Comparison of ENCODE assay signal across 8 mouse cellular contexts in the genomic region with DNA sequence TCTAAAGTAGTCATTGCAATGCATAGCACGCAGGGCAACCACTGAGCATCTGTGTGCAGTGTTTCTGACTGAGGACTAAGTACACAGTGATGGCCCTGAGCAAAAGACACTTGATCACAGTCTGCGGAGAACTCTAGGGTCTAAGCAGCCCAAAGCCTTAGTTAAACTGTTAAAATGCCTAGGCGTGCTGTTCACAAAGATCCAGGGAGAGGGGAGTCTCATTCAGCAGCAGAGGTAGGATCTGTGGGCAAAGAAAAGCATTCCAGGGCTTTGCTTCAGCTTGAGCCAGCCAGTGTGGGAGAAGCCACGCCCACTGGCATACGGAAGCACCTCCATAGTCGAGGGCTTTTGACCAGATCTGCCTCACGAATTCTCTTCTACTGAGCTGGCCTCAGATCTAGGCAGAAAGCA. TPM values are rescaled to one million over a fixed set of nuclear protein-coding genes. Genes with fewer than 3 reads are reported as not detected.
DNase-seq lines count a peak whose midpoint lies in the region; ATAC-seq and TF ChIP-seq lines count a peak whose summit lies in the region.

No protein-coding gene starts in this region.

- H3K4me2 ChIP-seq in hindbrain, postnatal 0 days (ENCODE audit: low read depth, low read length) = peak overlapping the region; percentile 39
- H3K4me2 ChIP-seq in liver, embryonic 12.5 days = peak overlapping the region; percentile 42
- H3K4me2 ChIP-seq in neural tube, embryonic 12.5 days (replicated peaks) = peak overlapping the region; percentile 51

- H3K4me3 ChIP-seq in hindbrain, postnatal 0 days (ENCODE audit: low read length) = no peak overlapping the region
- no peak overlapping the region for H3K4me3 ChIP-seq in liver, embryonic 12.5 days
- H3K4me3 ChIP-seq in neural tube, embryonic 12.5 days = peak overlapping the region; percentile 7; the same call in 1 of the 2 replicates

- peak; percentile 86 for ATAC-seq in hindbrain, postnatal 0 days
- no peak for ATAC-seq in liver, embryonic 12.5 days
- peak; percentile 85 for ATAC-seq in neural tube, embryonic 12.5 days (ENCODE audit: low FRiP score, low read depth)

- no peak overlapping the region for H3K27ac ChIP-seq in hindbrain, postnatal 0 days
- H3K27ac ChIP-seq in liver, embryonic 12.5 days = no peak overlapping the region
- H3K27ac ChIP-seq in neural tube, embryonic 12.5 days = no peak overlapping the region

- no peak for TF ChIP-seq CTCF in hindbrain, postnatal 0 days (IDR thresholded peaks at IDR 0.05; ENCODE audit: low read depth)

- WGBS in hindbrain, postnatal 0 days = 14% methylated on average over 7 of the region's 7 CpGs
- WGBS in liver, embryonic 12.5 days (ENCODE audit: insufficient replicate concordance) = 31% methylated on average over 7 of the region's 7 CpGs
- WGBS in neural tube, embryonic 12.5 days = 19% methylated on average over 7 of the region's 7 CpGs

- no peak overlapping the region for H3K9ac ChIP-seq in hindbrain, postnatal 0 days (replicated peaks; ENCODE audit: low read length)
- H3K9ac ChIP-seq in liver, embryonic 12.5 days = no peak overlapping the region
- no peak overlapping the region for H3K9ac ChIP-seq in neural tube, embryonic 12.5 days

- H3K9me3 ChIP-seq in hindbrain, postnatal 0 days (ENCODE audit: low read length) = no peaks in the 10 kb centered on the region
- H3K9me3 ChIP-seq in liver, embryonic 12.5 days (replicated peaks) = no peaks in the 10 kb centered on the region
- no peaks in the 10 kb centered on the region for H3K9me3 ChIP-seq in neural tube, embryonic 12.5 days

- H3K27me3 ChIP-seq in hindbrain, postnatal 0 days (ENCODE audit: insufficient read depth, low read length) = no peaks in the 10 kb centered on the region
- H3K27me3 ChIP-seq in liver, embryonic 12.5 days (replicated peaks) = no peaks in the 10 kb centered on the region; the same call in 1 of the 2 replicates
- no peaks in the 10 kb centered on the region for H3K27me3 ChIP-seq in neural tube, embryonic 12.5 days (replicated peaks)

- peak; percentile 21 for DNase-seq in adrenal gland, postnatal 14 days
- DNase-seq in adrenal gland, adult 8-10 months = no peak
- DNase-seq in embryo, embryonic 11 days = peak; percentile 58
- DNase-seq in hindbrain, postnatal 0 days (ENCODE audit: low spot score) = peak; percentile 50
- DNase-seq in MN1 (ENCODE audit: low spot score) = no peak
- no peak for DNase-seq in spleen, postnatal 14 days (ENCODE audit: low spot score in 2 of 2)

- H3K4me1 ChIP-seq in hindbrain, postnatal 0 days (ENCODE audit: insufficient read depth, low read length) = no peaks in the 10 kb centered on the region
- 0 out of 2 replicates have a peak, but pooled peaks cover 2% of the 10 kb centered on the region for H3K4me1 ChIP-seq in liver, embryonic 12.5 days
- H3K4me1 ChIP-seq in neural tube, embryonic 12.5 days = peaks cover 7% of the 10 kb centered on the region

- no peaks in the 10 kb centered on the region for H3K36me3 ChIP-seq in hindbrain, postnatal 0 days (ENCODE audit: insufficient read depth, low read length)
- H3K36me3 ChIP-seq in liver, embryonic 12.5 days = no peaks in the 10 kb centered on the region
- H3K36me3 ChIP-seq in neural tube, embryonic 12.5 days = no peaks in the 10 kb centered on the region

RNA-seq across cellular contexts. Expression of a gene that starts 19.7 kb away (rescaled TPM):
- not detected in 2 replicates for total RNA-seq in adrenal gland, postnatal 14 days (2021)
- not detected for total RNA-seq in adrenal gland, adult 8-10 months (2022)
- total RNA-seq in hindbrain, postnatal 0 days (2014; rRNA removed) = not detected in 2 replicates
- 0.06 TPM in 1 of 2 replicates, not detected in the other for polyA plus RNA-seq in hindbrain, postnatal 0 days (2015; fragmentation: Nextera tagmentation; extraction: Ambion mirVana)
- not detected in 2 replicates for polyA plus RNA-seq in liver, embryonic 12.5 days (2016; fragmentation: Nextera tagmentation; extraction: Ambion mirVana)
- not detected in 2 replicates for polyA plus RNA-seq in neural tube, embryonic 12.5 days (2016; fragmentation: Nextera tagmentation; extraction: Ambion mirVana)

Comparison
In these comparisons a context has a peak if more than half of its experiments do, and no peak if none do; other contexts are left out.
1. DNase-seq: peak in adrenal gland, postnatal 14 days (single experiment), embryo, embryonic 11 days (single experiment) and hindbrain, postnatal 0 days (single experiment); none in adrenal gland, adult 8-10 months (single experiment), MN1 (single experiment) and spleen, postnatal 14 days (0 of 2).
2. Peak in every context shown above with its lines, with median percentiles within 50 percentile points of each other: H3K4me2 ChIP-seq.